Mouse (Mus musculus): Measurements from ENCODE around the gene Diexf.

The Diexf gene

GRCm38 (mm10) chr1:193086111-193086841, 43.8 kb downstream of the Diexf start:
- DNase-seq (ENCODE audit: inconsistent ontology term), result no peak

GRCm38 (mm10) chr1:193085541-193086020, 44.5 kb downstream of the Diexf start:
- DNase-seq (ENCODE audit: inconsistent ontology term), result no peak

- no peak for DNase-seq (ENCODE audit: inconsistent ontology term)
These were observed 46.1 kb downstream of the Diexf start for GRCm38 (mm10) chr1:193084016-193084415.

DNA sequence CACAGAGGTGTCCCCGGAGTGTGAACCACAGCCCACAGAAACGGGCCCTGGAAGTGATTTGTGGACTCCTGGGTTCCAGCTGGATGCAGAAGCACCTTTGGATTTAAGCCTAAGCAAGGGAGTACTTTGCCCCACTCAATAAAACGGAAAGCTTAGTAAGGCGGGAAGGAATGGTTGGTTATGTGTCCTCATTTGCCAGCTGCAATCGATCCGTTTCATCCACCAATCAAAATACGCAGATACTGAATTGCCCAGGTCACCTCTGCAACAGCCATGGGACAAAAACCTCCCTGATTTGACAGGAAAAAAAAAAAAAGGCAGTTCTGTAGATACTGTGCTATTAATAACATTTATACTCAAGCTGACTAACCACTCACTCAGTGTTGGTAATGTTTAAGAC, 47.0 kb downstream of the Diexf start:
- DNase-seq (ENCODE audit: inconsistent ontology term), result no peak

DNA sequence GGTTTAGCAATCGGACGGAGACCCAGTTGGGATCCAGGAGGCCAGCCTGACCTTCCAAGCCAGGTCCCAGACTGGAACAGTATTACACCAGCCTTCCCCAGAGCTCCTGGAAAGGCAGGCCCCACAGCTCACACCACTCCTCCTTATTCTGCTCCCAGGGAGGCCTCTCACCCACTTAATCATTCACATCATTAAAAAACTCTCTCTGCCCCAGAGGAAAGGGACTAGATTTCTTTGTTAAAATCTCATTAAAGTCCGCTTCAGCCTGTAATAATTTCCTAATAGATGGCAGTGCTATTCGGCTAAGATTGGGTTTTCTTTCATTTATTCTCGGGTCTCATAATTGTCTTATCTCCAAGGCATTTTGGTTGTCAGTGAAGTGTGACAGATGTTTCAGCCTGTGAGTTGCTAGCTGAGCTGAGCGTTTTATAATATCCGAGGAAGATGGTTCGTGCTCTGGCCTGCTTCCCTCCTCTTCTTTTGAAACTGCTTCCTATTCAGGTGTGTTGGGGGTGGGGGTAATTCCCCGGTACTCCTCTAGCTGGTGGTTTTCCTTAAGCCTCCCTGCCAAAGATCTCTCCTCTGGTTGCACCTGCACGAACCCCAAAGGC, 47.7 kb downstream of the Diexf start:
- no peak for DNase-seq (ENCODE audit: inconsistent ontology term)

- no peak for DNase-seq (ENCODE audit: inconsistent ontology term)
These were observed 67.5 kb downstream of the Diexf start for GRCm38 (mm10) chr1:193062618-193063017.

DNA sequence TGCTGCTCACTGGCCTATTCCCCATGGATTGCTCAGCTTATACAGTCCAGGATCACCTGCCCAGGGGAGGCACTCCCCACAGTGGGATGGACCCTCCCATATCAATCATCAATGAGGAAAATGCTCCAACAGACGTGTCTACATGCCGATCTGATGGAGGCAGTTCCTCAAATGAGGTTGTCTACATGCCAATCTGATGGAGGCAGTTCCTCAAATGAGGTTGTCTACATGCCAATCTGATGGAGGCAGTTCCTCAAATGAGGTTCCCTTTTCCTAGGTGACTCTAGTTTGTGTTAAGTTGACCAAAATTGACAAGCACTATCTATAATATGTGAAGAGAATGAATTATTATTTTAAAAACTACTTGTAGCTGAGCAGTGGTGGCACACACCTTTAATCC, 69.9 kb downstream of the Diexf start:
- no peak for DNase-seq (ENCODE audit: inconsistent ontology term)

DNA sequence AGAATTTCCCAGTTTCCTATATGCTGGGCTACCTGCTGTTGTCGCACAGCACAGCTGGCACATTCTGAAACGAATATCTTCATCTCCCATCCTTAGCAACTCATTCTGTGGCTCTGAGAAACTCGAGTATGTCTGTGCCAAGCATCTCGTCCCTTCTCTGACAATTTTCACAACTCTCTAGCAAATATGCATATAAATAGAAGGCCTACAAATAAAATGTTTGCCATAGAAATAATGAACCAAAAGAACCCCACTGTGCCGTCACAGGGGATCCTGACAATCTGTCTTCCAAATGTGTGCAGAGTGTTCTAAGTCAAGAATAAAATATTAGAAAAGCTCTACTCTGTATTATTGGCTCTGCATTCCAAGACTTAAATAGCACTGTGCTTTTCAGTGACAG, 70.5 kb downstream of the Diexf start:
- no peak for DNase-seq (ENCODE audit: inconsistent ontology term)

- no peak for DNase-seq (ENCODE audit: inconsistent ontology term)
These were observed 75.7 kb downstream of the Diexf start for GRCm38 (mm10) chr1:193054401-193054800.

GRCm38 (mm10) chr1:193053065-193053464, 77.0 kb downstream of the Diexf start:
- no peak for DNase-seq (ENCODE audit: inconsistent ontology term)

DNA sequence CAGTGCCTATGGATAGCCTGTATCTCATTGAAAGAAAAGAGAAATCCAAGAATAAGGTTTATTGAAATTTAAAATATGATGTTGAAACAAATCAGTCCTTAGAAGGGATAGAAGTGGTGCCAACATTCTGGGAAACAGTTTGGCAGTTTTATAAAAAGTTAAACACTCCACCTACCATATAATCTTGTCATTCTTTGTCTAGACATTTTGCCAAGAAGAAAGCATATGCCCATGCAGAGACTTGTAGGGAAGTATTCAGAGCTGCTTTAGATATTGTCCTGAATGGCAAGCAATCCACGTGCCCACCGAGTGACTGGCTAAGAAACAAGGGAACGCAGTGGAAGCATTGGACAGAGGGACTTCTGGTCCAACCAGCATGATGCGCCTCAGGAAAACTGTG, 82.5 kb downstream of the Diexf start:
- no peak for DNase-seq (ENCODE audit: inconsistent ontology term)

DNA sequence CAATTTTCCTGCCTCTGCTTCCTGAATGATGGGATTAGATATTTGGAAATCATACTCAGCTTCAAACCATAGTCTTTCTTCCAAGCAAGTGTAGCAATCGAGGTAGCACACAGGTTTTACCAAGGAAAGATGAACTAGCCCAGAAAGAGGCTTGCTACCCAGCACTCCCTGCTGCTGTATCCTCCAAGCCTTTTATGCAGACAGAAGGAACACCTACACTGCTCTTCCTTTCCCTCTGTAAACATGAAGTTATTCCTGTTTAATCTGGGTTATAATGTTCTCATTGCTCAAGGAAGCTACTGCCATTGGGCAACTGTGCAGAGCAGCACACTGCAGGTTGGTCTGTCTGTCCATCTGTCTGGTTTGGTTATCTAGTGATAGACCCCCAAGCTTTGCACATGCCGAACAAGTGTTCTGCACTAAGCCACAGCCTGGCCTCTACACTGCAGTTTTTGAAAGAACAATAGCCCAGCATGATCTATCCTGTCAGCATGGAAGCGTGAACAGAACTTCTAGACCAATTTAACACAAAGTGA, 87.2 kb downstream of the Diexf start:
- no peak for DNase-seq (ENCODE audit: inconsistent ontology term)

All from Muller cell, postnatal 12 days (primary cell).